Mouse (Mus musculus): Measurements from ENCODE around the gene Fam83e. TPM values are rescaled to one million over a fixed set of nuclear protein-coding genes. Genes with fewer than 3 reads are reported as not detected.

Gene Fam83e
- polyA plus RNA-seq, 1 experiment from 2014 or later: 16.0 TPM

- Histone ChIP-seq H3K9ac (ENCODE audit: low read length) (peak overlapping the region; percentile 80), H3K27me3 (ENCODE audit: control insufficient read depth, insufficient read depth, low read length) (peaks cover 1% of the 10 kb centered on the region; the same call in 1 of the 2 replicates), H3K4me1 (ENCODE audit: control insufficient read depth, insufficient read depth, low read length) (peaks cover 36% of the 10 kb centered on the region), H3K4me3 (replicated peaks; ENCODE audit: low read length) (peak overlapping the region; percentile 71), H3K36me3 (ENCODE audit: control insufficient read depth, insufficient read depth, low read length) (no peaks in the 10 kb centered on the region; the same call in 1 of the 2 replicates), H3K4me2 (ENCODE audit: low read depth, low read length) (peak overlapping the region; percentile 93), H3K9me3 (replicated peaks; ENCODE audit: control insufficient read depth, low read length) (no peaks in the 10 kb centered on the region), H3K27ac (ENCODE audit: low read length) (peak overlapping the region; percentile 97)
- under 1% methylated on average over 21 of the region's 21 CpGs for WGBS
- ATAC-seq (ENCODE audit: insufficient read depth, low FRiP score): no peak
Measured at GRCm38 (mm10) chr7:45705443-45705864, 15.6 kb upstream of the Fam83e start.

GRCm38 (mm10) chr7:45705873-45706281, 15.1 kb upstream of the Fam83e start:
- Histone ChIP-seq H3K27me3 (ENCODE audit: control insufficient read depth, insufficient read depth, low read length) (no peaks in the 10 kb centered on the region), H3K4me1 (ENCODE audit: control insufficient read depth, insufficient read depth, low read length) (peaks cover 34% of the 10 kb centered on the region), H3K9me3 (replicated peaks; ENCODE audit: control insufficient read depth, low read length) (no peaks in the 10 kb centered on the region), H3K4me3 (replicated peaks; ENCODE audit: low read length) (peak overlapping the region; percentile 71), H3K9ac (ENCODE audit: low read length) (peak overlapping the region; percentile 80), H3K36me3 (ENCODE audit: control insufficient read depth, insufficient read depth, low read length) (no peaks in the 10 kb centered on the region; the same call in 1 of the 2 replicates), H3K4me2 (ENCODE audit: low read depth, low read length) (peak overlapping the region; percentile 93), H3K27ac (ENCODE audit: low read length) (peak overlapping the region; percentile 97)
- 2% methylated on average over 7 of the region's 7 CpGs for WGBS
- no peak for ATAC-seq (ENCODE audit: insufficient read depth, low FRiP score)

DNA sequence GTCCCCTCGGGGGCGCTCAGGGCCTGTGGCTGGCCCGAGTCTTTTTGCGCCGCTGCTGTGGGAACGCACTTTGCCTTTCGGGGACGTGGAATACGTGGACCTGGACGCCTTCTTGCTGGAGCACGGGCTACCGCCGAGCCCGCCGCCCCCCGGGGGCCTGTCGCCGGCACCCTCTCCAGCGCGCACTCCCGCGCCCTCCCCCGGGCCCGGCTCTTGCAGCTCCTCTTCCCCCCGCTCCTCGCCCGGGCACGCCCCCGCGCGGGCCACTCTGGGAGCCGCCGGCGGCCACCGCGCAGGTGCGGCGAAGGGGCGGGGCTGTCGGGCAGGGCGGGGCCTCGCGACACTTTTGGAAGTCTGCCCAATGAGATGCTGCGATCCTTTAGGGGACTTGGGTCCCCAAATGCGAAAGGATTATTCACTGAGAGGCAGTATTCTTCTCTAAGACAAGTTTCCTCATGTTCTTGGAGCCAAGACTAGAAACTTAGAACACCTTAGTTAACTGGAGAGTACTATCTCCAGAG, 14.2 kb upstream of the Fam83e start:
- peaks cover 34% of the 10 kb centered on the region for H3K4me1 ChIP-seq (ENCODE audit: control insufficient read depth, insufficient read depth, low read length)

DNA sequence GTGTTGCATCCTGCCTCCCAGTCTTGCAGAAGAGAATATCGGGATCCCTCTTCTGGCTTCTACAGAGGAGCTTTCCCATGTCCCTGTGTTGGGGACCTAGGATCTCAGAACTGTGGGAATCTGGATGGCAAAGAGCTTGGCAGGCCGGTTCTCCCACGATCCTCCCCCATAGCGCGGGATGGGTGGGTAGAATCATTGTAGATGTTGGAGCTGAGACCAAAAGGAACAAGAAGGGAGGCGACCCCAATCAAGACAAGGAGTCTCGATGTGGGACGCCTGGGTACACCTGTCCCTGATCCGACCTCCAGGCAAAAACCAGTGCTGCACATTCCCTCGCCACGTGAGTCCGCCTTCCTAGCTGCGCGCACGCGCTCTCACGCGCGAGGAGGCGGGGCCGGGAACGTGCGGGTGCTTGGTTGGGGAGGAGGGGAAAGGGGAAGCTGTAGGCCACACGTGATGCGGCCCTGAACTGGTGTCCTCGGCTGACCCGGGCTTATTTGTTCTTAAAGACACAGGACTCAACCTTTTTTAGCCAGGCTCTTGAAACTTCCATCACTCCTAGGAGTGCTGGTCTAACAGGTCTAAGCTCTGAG, 13.5 kb upstream of the Fam83e start:
- Histone ChIP-seq H3K4me3 (replicated peaks; ENCODE audit: low read length) (peak overlapping the region; percentile 71), H3K9me3 (replicated peaks; ENCODE audit: control insufficient read depth, low read length) (no peaks in the 10 kb centered on the region), H3K27ac (ENCODE audit: low read length) (peak overlapping the region; percentile 97), H3K36me3 (ENCODE audit: control insufficient read depth, insufficient read depth, low read length) (peaks cover 3% of the 10 kb centered on the region; the same call in 1 of the 2 replicates), H3K4me1 (ENCODE audit: control insufficient read depth, insufficient read depth, low read length) (peaks cover 34% of the 10 kb centered on the region), H3K4me2 (ENCODE audit: low read depth, low read length) (peak overlapping the region; percentile 93), H3K27me3 (ENCODE audit: control insufficient read depth, insufficient read depth, low read length) (no peaks in the 10 kb centered on the region), H3K9ac (ENCODE audit: low read length) (peak overlapping the region; percentile 80)
- 1% methylated on average over 27 of the region's 27 CpGs for WGBS
- peak; percentile 22; the same call in 1 of the 2 replicates for ATAC-seq (ENCODE audit: insufficient read depth, low FRiP score)

More for the DNA sequence above, 14.2 kb upstream of the Fam83e start:
- Histone ChIP-seq H3K27me3 (ENCODE audit: control insufficient read depth, insufficient read depth, low read length) (no peaks in the 10 kb centered on the region), H3K9me3 (replicated peaks; ENCODE audit: control insufficient read depth, low read length) (no peaks in the 10 kb centered on the region), H3K9ac (ENCODE audit: low read length) (peak overlapping the region; percentile 80), H3K4me2 (ENCODE audit: low read depth, low read length) (peak overlapping the region; percentile 93), H3K36me3 (ENCODE audit: control insufficient read depth, insufficient read depth, low read length) (peaks cover 3% of the 10 kb centered on the region; the same call in 1 of the 2 replicates), H3K4me3 (replicated peaks; ENCODE audit: low read length) (peak overlapping the region; percentile 71), H3K27ac (ENCODE audit: low read length) (peak overlapping the region; percentile 97)
- peak; percentile 22 for ATAC-seq (ENCODE audit: insufficient read depth, low FRiP score)
- under 1% methylated on average over 45 of the region's 45 CpGs for WGBS

DNA sequence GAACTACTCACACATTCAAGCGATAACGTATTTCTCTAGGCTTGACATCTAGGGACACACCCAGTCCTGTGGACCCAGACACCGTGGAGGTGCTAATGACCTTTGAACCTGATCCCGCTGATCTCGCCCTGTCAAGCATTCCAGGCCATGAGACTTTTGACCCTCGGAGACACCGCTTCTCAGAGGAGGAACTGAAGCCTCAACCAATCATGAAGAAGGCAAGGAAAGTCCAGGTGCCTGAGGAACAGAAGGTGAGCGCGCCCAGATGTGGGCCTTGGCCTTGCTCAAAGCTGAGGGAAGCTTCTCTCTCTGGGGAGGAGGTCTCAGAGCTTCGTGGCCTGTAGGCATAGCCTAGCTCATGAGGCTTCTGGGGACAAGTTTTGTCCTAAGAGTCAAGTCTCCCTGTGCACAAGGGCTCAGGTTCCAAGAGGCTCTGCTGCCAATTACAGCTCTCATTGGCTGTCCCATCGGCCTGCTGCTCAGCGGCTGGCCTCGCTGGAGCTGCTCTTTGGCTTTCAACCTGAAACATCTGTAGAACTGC, 12.7 kb upstream of the Fam83e start:
- peak overlapping the region; percentile 62 for H3K9ac ChIP-seq (ENCODE audit: low read length)
- H3K4me2 ChIP-seq (ENCODE audit: low read depth, low read length): peak overlapping the region; percentile 93
- 31% methylated on average over 13 of the region's 13 CpGs for WGBS
- H3K4me1 ChIP-seq (ENCODE audit: control insufficient read depth, insufficient read depth, low read length): peaks cover 38% of the 10 kb centered on the region
- no peak overlapping the region for H3K4me3 ChIP-seq (replicated peaks; ENCODE audit: low read length)
- H3K27me3 ChIP-seq (ENCODE audit: control insufficient read depth, insufficient read depth, low read length): no peaks in the 10 kb centered on the region
- H3K36me3 ChIP-seq (ENCODE audit: control insufficient read depth, insufficient read depth, low read length): peaks cover 4% of the 10 kb centered on the region; the same call in 1 of the 2 replicates
- H3K9me3 ChIP-seq (replicated peaks; ENCODE audit: control insufficient read depth, low read length): no peaks in the 10 kb centered on the region
- H3K27ac ChIP-seq (ENCODE audit: low read length): peak overlapping the region; percentile 97; the same call in 1 of the 2 replicates
- no peak for ATAC-seq (ENCODE audit: insufficient read depth, low FRiP score)

GRCm38 (mm10) chr7:45709036-45709435, 12.0 kb upstream of the Fam83e start:
- Histone ChIP-seq H3K36me3 (ENCODE audit: control insufficient read depth, insufficient read depth, low read length) (peaks cover 8% of the 10 kb centered on the region; the same call in 1 of the 2 replicates), H3K9ac (ENCODE audit: low read length) (no peak overlapping the region), H3K4me1 (ENCODE audit: control insufficient read depth, insufficient read depth, low read length) (peaks cover 31% of the 10 kb centered on the region), H3K27ac (ENCODE audit: low read length) (no peak overlapping the region), H3K4me3 (replicated peaks; ENCODE audit: low read length) (no peak overlapping the region), H3K4me2 (ENCODE audit: low read depth, low read length) (no peak overlapping the region), H3K27me3 (ENCODE audit: control insufficient read depth, insufficient read depth, low read length) (no peaks in the 10 kb centered on the region), H3K9me3 (replicated peaks; ENCODE audit: control insufficient read depth, low read length) (no peaks in the 10 kb centered on the region)
- 40% methylated on average over 6 of the region's 6 CpGs for WGBS
- no peak for ATAC-seq (ENCODE audit: insufficient read depth, low FRiP score)

GRCm38 (mm10) chr7:45709677-45710355, 11.2 kb upstream of the Fam83e start:
- H3K4me2 ChIP-seq (ENCODE audit: low read depth, low read length): no peak overlapping the region
- no peak for ATAC-seq (ENCODE audit: insufficient read depth, low FRiP score)
- no peak overlapping the region for H3K4me3 ChIP-seq (replicated peaks; ENCODE audit: low read length)
- peaks cover 36% of the 10 kb centered on the region for H3K4me1 ChIP-seq (ENCODE audit: control insufficient read depth, insufficient read depth, low read length)
- no peak overlapping the region for H3K9ac ChIP-seq (ENCODE audit: low read length)
- 75% methylated on average over 14 of the region's 14 CpGs for WGBS
- no peaks in the 10 kb centered on the region for H3K27me3 ChIP-seq (ENCODE audit: control insufficient read depth, insufficient read depth, low read length)
- H3K9me3 ChIP-seq (replicated peaks; ENCODE audit: control insufficient read depth, low read length): no peaks in the 10 kb centered on the region
- H3K27ac ChIP-seq (ENCODE audit: low read length): no peak overlapping the region
- peaks cover 8% of the 10 kb centered on the region; the same call in 1 of the 2 replicates for H3K36me3 ChIP-seq (ENCODE audit: control insufficient read depth, insufficient read depth, low read length)

DNA sequence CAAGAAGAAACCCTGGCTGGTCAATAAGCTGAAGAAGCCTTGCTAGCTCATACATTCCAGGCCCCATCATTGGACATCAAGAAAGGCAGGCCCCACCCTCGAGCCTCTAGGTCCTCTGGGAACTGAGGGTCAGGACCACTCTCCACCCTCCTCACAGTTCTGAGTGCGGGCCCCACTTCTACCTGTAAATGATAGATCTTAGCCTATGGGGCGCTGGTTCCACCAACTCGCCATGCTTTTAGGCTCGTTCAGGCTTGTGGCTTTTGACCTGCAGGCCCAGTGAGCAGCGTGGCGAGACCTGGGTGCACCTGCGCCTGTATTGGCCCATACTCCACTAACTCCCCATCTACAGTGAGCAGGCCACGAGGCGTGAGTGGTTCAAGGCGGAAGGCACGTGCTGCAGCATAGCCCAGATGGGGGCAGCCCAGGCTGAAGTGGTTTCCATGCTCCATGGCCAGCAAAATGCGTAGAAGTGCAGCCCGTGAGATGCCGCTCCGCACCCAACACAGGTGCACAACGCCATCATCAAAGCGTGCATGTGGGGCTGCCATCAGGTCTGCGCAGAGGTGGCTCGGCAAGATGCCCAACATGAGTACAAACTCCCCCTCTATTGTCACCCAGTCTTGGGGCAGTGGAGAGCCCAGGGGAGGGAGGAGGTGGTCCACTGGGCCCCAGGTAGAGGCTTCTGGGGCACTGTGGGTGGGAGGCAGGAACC, 10.4 kb upstream of the Fam83e start:
- Histone ChIP-seq H3K27me3 (ENCODE audit: control insufficient read depth, insufficient read depth, low read length) (no peaks in the 10 kb centered on the region), H3K9ac (ENCODE audit: low read length) (no peak overlapping the region), H3K36me3 (ENCODE audit: control insufficient read depth, insufficient read depth, low read length) (peaks cover 8% of the 10 kb centered on the region; the same call in 1 of the 2 replicates), H3K27ac (ENCODE audit: low read length) (no peak overlapping the region), H3K4me1 (ENCODE audit: control insufficient read depth, insufficient read depth, low read length) (peaks cover 36% of the 10 kb centered on the region), H3K9me3 (replicated peaks; ENCODE audit: control insufficient read depth, low read length) (no peaks in the 10 kb centered on the region), H3K4me2 (ENCODE audit: low read depth, low read length) (no peak overlapping the region), H3K4me3 (replicated peaks; ENCODE audit: low read length) (no peak overlapping the region)
- no peak for ATAC-seq (ENCODE audit: insufficient read depth, low FRiP score)
- WGBS: 89% methylated on average over 20 of the region's 20 CpGs
